Mouse (Mus musculus): ENCODE results near the gene Nhsl1. TPM values are rescaled to one million over a fixed set of nuclear protein-coding genes. Genes with fewer than 3 reads are reported as not detected.
A peak's percentile ranks its signal among the peaks of the same experiment; 100 is the strongest.

Nhsl1 gene
- polyA plus RNA-seq, 1 experiment from 2014 or later: 10.6 TPM

GRCm38 (mm10) chr10:18489936-18490335 is 171.2 kb downstream of the Nhsl1 start:
- WGBS: 85% methylated on average over 10 of the region's 10 CpGs
- Histone ChIP-seq H3K4me1 (peaks cover 32% of the 10 kb centered on the region), H3K27me3 (ENCODE audit: insufficient read depth, poor library complexity, severe bottlenecking) (no peaks in the 10 kb centered on the region), H3K9me3 (no peaks in the 10 kb centered on the region), H3K36me3 (no peaks in the 10 kb centered on the region), H3K27ac (no peak overlapping the region), H3K4me3 (no peak overlapping the region)
- no peak for DNase-seq (ENCODE audit: low spot score)

- Histone ChIP-seq H3K4me3 (no peak overlapping the region), H3K4me1 (peaks cover 32% of the 10 kb centered on the region), H3K27ac (no peak overlapping the region), H3K27me3 (ENCODE audit: insufficient read depth, poor library complexity, severe bottlenecking) (no peaks in the 10 kb centered on the region), H3K9me3 (no peaks in the 10 kb centered on the region), H3K36me3 (no peaks in the 10 kb centered on the region)
- no peak for DNase-seq (ENCODE audit: low spot score)
- WGBS: 34% methylated on average over 4 of the region's 4 CpGs
Measured at GRCm38 (mm10) chr10:18491952-18492351, 173.2 kb downstream of the Nhsl1 start.

- H3K27ac ChIP-seq: peak overlapping the region; percentile 64
Measured at GRCm38 (mm10) chr10:18493010-18493894, 174.5 kb downstream of the Nhsl1 start.

GRCm38 (mm10) chr10:18494249-18494648 is 175.5 kb downstream of the Nhsl1 start:
- no peaks in the 10 kb centered on the region for H3K27me3 ChIP-seq (ENCODE audit: insufficient read depth, poor library complexity, severe bottlenecking)
- peaks cover 13% of the 10 kb centered on the region for H3K36me3 ChIP-seq
- no peak for DNase-seq (ENCODE audit: low spot score)
- peak overlapping the region; percentile 64 for H3K27ac ChIP-seq
- no peaks in the 10 kb centered on the region for H3K9me3 ChIP-seq
- 36% methylated on average over 7 of the region's 7 CpGs for WGBS
- H3K4me3 ChIP-seq: no peak overlapping the region
- peaks cover 32% of the 10 kb centered on the region for H3K4me1 ChIP-seq

More at GRCm38 (mm10) chr10:18493010-18493894, 174.5 kb downstream of the Nhsl1 start:
- H3K27me3 ChIP-seq (ENCODE audit: insufficient read depth, poor library complexity, severe bottlenecking): no peaks in the 10 kb centered on the region
- DNase-seq (ENCODE audit: low spot score): no peak
- 65% methylated on average over 11 of the region's 11 CpGs for WGBS
- no peaks in the 10 kb centered on the region for H3K9me3 ChIP-seq
- peaks cover 32% of the 10 kb centered on the region for H3K4me1 ChIP-seq
- H3K36me3 ChIP-seq: peaks cover 3% of the 10 kb centered on the region; the same call in 1 of the 2 replicates
- H3K4me3 ChIP-seq: no peak overlapping the region

GRCm38 (mm10) chr10:18497066-18497465 is 178.3 kb downstream of the Nhsl1 start:
- Histone ChIP-seq H3K9me3 (no peaks in the 10 kb centered on the region), H3K27ac (no peak overlapping the region), H3K27me3 (ENCODE audit: insufficient read depth, poor library complexity, severe bottlenecking) (no peaks in the 10 kb centered on the region), H3K4me1 (peaks cover 22% of the 10 kb centered on the region), H3K4me3 (no peak overlapping the region), H3K36me3 (peaks cover 31% of the 10 kb centered on the region)
- DNase-seq (ENCODE audit: low spot score): no peak
- 82% methylated on average over 7 of the region's 7 CpGs for WGBS

GRCm38 (mm10) chr10:18501997-18502396 is 183.2 kb downstream of the Nhsl1 start:
- no peak overlapping the region for H3K27ac ChIP-seq
- peaks cover 40% of the 10 kb centered on the region for H3K36me3 ChIP-seq
- DNase-seq (ENCODE audit: low spot score): no peak
- H3K27me3 ChIP-seq (ENCODE audit: insufficient read depth, poor library complexity, severe bottlenecking): no peaks in the 10 kb centered on the region
- no peak overlapping the region for H3K4me3 ChIP-seq
- 86% methylated on average over 3 of the region's 3 CpGs for WGBS
- H3K4me1 ChIP-seq: peaks cover 11% of the 10 kb centered on the region
- H3K9me3 ChIP-seq: no peaks in the 10 kb centered on the region

GRCm38 (mm10) chr10:18505690-18506089 is 186.9 kb downstream of the Nhsl1 start:
- Histone ChIP-seq H3K27me3 (ENCODE audit: insufficient read depth, poor library complexity, severe bottlenecking) (no peaks in the 10 kb centered on the region), H3K27ac (no peak overlapping the region), H3K9me3 (no peaks in the 10 kb centered on the region), H3K4me1 (peaks cover 11% of the 10 kb centered on the region), H3K36me3 (peaks cover 15% of the 10 kb centered on the region), H3K4me3 (no peak overlapping the region)
- no peak for DNase-seq (ENCODE audit: low spot score)
- 75% methylated on average over 10 of the region's 10 CpGs for WGBS

GRCm38 (mm10) chr10:18506501-18506946 is 187.7 kb downstream of the Nhsl1 start:
- Histone ChIP-seq H3K9me3 (no peaks in the 10 kb centered on the region), H3K27me3 (ENCODE audit: insufficient read depth, poor library complexity, severe bottlenecking) (no peaks in the 10 kb centered on the region), H3K4me1 (peaks cover 11% of the 10 kb centered on the region), H3K36me3 (peaks cover 14% of the 10 kb centered on the region), H3K4me3 (no peak overlapping the region), H3K27ac (no peak overlapping the region)
- no peak for DNase-seq (ENCODE audit: low spot score)
- WGBS: 66% methylated on average over 6 of the region's 6 CpGs

GRCm38 (mm10) chr10:18507869-18508473 is 189.2 kb downstream of the Nhsl1 start:
- Histone ChIP-seq H3K36me3 (peaks cover 17% of the 10 kb centered on the region), H3K27me3 (ENCODE audit: insufficient read depth, poor library complexity, severe bottlenecking) (no peaks in the 10 kb centered on the region), H3K4me1 (peaks cover 11% of the 10 kb centered on the region), H3K4me3 (no peak overlapping the region), H3K9me3 (no peaks in the 10 kb centered on the region), H3K27ac (no peak overlapping the region)
- WGBS: 77% methylated on average over 2 of the region's 2 CpGs
- no peak for DNase-seq (ENCODE audit: low spot score)

- Histone ChIP-seq H3K36me3 (peaks cover 13% of the 10 kb centered on the region), H3K4me3 (no peak overlapping the region), H3K27me3 (ENCODE audit: insufficient read depth, poor library complexity, severe bottlenecking) (no peaks in the 10 kb centered on the region), H3K9me3 (no peaks in the 10 kb centered on the region), H3K27ac (no peak overlapping the region), H3K4me1 (peaks cover 11% of the 10 kb centered on the region)
- WGBS: 79% methylated on average over 1 of the region's 1 CpGs
- no peak for DNase-seq (ENCODE audit: low spot score)
Measured at GRCm38 (mm10) chr10:18508586-18508985, 189.8 kb downstream of the Nhsl1 start.

GRCm38 (mm10) chr10:18510663-18511062 is 191.9 kb downstream of the Nhsl1 start:
- no peak for DNase-seq (ENCODE audit: low spot score)
- no peak overlapping the region for H3K27ac ChIP-seq
- 79% methylated on average over 3 of the region's 3 CpGs for WGBS
- no peaks in the 10 kb centered on the region for H3K27me3 ChIP-seq (ENCODE audit: insufficient read depth, poor library complexity, severe bottlenecking)
- H3K9me3 ChIP-seq: no peaks in the 10 kb centered on the region
- peaks cover 6% of the 10 kb centered on the region for H3K4me1 ChIP-seq
- H3K36me3 ChIP-seq: peaks cover 13% of the 10 kb centered on the region
- H3K4me3 ChIP-seq: no peak overlapping the region

GRCm38 (mm10) chr10:18511496-18511895 is 192.7 kb downstream of the Nhsl1 start:
- DNase-seq (ENCODE audit: low spot score): no peak
- Histone ChIP-seq H3K27me3 (ENCODE audit: insufficient read depth, poor library complexity, severe bottlenecking) (no peaks in the 10 kb centered on the region), H3K4me3 (no peak overlapping the region), H3K27ac (no peak overlapping the region), H3K4me1 (peaks cover 4% of the 10 kb centered on the region; the same call in 1 of the 2 replicates), H3K36me3 (peaks cover 13% of the 10 kb centered on the region), H3K9me3 (no peaks in the 10 kb centered on the region)
- 86% methylated on average over 11 of the region's 11 CpGs for WGBS

- peaks cover 45% of the 10 kb centered on the region for H3K36me3 ChIP-seq
- 82% methylated on average over 2 of the region's 2 CpGs for WGBS
- no peaks in the 10 kb centered on the region for H3K27me3 ChIP-seq (ENCODE audit: insufficient read depth, poor library complexity, severe bottlenecking)
Measured at GRCm38 (mm10) chr10:18522556-18522955, 203.8 kb downstream of the Nhsl1 start.

More at GRCm38 (mm10) chr10:18522556-18522955, 203.8 kb downstream of the Nhsl1 start:
- Histone ChIP-seq H3K27ac (no peak overlapping the region), H3K4me1 (peaks cover 14% of the 10 kb centered on the region), H3K4me3 (no peak overlapping the region), H3K9me3 (no peaks in the 10 kb centered on the region)
- DNase-seq (ENCODE audit: low spot score): no peak

All from heart, embryonic 10.5 days (tissue).